Mouse (Mus musculus) layer of hippocampus, adult 11-12 months (tissue): Measurements from ENCODE around the gene Fgfrl1.
A peak's percentile ranks its signal among the peaks of the same experiment; 100 is the strongest.

Experiments used
- DNase-seq: peaks from one replicate; pipeline ENCODE4 v3.0.0; 2022; ENCODE audit warnings: low spot score

The Fgfrl1 gene

DNA sequence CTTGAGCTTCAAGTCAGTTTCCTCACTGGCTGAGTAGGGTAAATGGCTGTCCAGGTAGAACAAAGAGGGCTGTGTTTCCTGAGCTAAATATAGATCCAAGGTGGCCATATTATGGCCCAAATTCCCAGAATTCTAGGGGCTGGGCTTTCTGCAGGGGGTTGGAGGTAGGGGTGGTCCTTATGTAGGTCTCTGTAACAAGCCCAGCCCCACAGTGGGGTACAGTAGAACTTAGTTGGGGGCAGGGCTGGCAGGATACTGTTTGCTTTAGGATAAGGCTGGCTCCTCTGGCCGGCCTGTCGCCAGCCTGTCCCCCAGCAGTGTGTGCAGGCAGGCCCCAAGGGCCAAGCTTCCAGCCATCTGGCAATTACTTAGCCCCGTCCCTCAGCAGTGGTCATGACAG lies 8.2 kb downstream of the Fgfrl1 start:
- DNase-seq: no peak

GRCm38 (mm10) chr5:108701341-108702021 lies 9.3 kb downstream of the Fgfrl1 start:
- DNase-seq: no peak

DNA sequence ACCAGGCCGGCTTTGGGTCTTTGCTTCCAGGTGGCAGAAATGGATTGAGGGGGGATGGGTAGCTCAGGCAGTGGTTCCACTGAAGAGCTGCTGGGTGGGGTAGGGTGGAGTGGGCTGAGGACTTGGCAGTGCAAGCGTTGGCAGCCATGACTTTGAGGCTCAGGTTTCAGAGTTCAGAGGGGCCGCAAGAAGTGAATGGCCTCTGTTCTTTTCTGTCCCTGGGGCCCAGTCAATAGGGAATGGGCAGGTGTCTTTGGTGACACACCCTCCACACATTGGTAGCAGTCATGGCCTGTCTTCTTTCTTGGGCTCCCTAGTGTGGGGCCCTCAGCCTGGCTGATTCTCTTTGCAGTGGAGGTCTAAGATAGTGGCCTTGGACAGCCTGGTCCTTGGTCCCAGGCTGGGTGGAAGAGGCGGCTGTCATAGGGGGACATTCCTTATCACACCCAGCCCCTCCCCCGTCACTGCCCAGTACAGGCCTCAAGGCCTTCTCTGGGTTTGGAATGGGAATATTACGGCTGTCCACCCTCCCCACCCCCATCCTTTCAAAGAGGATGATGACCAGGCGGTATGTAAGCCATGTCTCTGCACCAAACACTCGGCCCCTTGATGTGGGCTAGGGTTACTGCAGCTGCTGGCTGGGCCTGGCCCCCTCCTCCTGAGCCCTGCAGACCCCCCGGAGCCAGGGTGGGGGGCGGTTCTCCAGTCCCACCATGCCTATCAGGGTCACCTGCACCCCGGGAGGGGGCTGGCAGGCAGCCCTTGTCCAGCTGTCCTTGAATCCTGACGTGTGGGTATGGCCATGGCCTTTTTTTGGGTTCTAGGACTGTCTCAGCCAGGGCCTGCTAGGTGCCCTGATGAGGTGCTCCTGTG lies 11.8 kb downstream of the Fgfrl1 start:
- no peak for DNase-seq

DNA sequence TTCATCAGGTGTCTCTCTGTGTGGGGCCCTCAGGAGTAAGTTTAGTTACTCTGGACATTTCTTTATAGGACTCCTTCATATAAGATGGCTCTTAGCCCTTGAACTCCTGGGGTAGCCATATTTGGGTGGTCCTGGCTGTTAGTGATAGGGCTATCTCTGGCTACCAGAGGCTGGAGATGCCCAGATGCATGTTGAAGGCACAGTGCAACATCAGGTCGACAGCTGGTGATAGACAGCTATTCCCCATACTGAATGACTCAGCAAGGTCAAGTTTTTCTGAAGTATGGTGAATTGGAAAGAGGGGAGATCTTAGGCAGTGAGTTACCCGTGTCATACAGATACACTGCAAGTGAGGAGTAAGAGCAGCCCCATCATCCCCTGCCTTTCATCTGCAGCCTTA lies 15.6 kb downstream of the Fgfrl1 start:
- DNase-seq: no peak

- no peak for DNase-seq
These were observed 16.2 kb downstream of the Fgfrl1 start for GRCm38 (mm10) chr5:108708419-108708818.

DNA sequence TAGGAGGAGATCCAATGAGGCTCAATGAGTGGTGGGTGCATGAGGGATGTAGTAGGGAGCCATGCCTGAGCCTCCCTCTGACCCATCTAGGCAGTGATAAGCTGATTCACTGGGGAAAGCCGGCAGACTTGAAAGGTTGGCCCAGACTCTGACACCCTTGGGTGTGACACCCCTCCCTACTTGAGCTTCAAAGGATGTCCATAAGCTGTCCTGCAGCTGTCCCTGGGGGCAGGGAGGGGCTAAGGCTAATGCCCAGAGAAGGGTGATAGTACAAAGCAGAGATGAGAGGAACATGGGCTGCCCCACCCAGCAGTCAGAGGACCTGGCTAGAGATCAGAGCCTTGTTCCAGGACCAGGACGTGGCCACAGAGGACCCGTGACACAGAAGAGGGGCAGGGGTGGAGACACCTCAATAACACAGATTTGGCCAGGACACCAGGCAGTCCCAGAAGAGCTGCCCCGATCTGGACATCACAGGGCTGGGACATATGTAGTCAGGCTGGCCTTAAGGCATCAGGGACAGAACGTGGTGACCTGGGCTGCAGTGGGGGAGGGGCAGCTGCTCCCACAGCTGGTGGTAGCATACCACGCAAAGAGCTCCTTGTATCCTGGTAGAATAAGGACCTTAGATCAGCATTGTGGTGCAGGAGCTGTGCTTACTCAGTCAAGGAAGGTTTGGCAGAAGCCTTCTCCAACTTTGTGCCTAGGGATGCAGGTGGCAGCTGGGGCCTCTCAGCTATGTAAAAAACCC lies 17.0 kb downstream of the Fgfrl1 start:
- no peak for DNase-seq

DNA sequence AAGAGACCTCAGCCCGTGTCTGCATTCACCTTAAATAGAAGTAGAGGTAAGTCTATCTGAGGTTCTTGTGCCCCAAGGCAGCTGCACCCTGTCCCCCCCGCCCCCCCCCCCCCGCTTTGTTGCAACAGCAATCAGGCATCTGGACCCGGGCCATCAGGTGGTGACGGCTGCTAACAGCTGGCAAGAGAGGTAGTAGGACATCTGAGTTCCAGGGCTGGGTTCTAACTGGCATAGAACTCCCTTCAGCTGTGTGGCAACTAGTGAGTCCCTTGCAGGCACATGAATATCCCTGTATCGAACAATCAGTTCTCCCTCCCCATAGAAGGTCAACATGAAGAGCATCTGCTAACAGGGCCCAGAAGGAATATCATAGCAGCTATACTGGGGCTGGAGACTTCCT lies 19.8 kb downstream of the Fgfrl1 start:
- DNase-seq: no peak

GRCm38 (mm10) chr5:108713096-108713495 lies 20.9 kb downstream of the Fgfrl1 start:
- DNase-seq: no peak

- DNase-seq: no peak
These were observed 21.5 kb downstream of the Fgfrl1 start for GRCm38 (mm10) chr5:108713691-108714090.

DNA sequence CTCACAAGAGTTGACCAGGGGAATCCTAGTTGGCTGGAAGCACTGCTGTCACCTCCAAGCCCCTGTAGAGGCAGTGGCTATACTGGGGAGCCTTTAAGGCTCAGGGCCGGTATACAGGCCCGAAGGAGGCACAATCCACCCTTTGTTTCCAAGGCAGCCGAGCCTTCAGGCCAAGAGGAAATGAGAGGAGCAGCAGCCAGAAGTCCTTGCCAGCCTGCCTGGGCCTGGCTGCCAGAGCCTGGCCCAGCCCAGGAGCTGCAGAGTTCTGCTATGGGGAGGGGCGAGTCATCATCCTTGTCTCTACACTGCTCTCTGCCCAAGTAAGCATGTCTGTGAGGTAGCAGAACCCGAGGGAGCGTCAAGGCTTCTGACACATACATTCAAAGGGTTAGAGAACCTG lies 22.0 kb downstream of the Fgfrl1 start:
- DNase-seq: peak; percentile 52

DNA sequence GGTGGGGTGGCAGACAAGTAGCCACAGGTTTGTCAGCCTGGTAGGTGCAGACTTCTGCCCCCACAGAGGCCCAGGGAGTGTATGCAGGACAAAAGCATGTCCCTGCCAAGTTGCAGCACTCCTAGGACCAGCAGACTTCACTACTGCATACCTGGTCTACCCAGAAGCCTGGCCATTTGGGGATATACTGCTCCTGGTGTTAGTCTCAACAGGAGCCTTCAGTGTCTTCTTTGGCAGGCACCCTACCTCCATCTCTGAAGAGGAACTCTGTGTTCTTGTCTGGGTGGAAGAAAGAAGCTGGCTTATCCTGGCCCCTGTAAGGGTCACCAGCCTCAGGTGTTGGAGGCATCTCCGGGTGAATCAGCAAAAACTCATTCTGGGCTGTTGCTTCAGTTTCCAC lies 23.8 kb downstream of the Fgfrl1 start:
- no peak for DNase-seq

DNA sequence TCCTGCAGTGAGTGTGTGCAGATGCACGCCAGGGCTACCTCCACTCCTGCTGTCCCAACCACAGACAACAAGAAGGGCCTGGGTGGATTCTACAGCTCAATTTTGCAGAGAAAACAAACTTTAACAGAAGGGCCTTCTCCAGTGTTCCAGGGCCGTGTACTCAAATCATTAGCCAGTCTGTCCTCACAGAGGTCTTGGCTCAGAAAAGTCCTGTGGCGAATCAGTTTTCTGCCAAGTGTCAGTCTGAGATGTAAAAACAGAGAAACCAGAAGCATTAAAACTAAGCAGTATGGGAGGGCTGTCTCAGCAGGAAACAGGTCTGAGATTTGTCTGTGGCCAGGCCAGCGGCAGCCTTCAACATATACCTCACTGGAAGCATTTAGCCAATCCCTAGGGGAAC lies 25.9 kb downstream of the Fgfrl1 start:
- DNase-seq: no peak

- no peak for DNase-seq
These were observed 27.6 kb downstream of the Fgfrl1 start for GRCm38 (mm10) chr5:108719761-108720160.

- no peak for DNase-seq
These were observed 31.8 kb downstream of the Fgfrl1 start for GRCm38 (mm10) chr5:108724006-108724405.

- peak; percentile 88 for DNase-seq
These were observed 34.5 kb downstream of the Fgfrl1 start for GRCm38 (mm10) chr5:108726557-108727248.

DNA sequence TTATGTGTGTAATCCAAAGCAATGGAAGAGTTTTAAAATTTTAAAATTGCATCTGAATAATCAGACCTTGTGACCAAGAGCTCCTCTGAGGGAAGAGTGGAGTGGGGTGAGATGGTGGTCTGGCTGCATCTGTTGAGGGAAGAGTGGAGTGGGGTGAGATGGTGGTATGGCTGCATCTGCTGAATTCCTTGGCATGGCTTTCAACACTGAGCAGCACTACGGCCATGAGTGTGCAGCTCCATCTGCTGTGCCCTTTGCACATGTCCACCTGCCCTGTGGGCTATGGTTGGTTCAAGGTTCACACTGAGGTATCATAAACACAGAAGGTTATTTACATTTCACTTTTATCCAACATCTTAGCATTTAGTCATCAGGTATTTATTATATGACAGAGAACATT lies 35.2 kb downstream of the Fgfrl1 start:
- DNase-seq: no peak

DNA sequence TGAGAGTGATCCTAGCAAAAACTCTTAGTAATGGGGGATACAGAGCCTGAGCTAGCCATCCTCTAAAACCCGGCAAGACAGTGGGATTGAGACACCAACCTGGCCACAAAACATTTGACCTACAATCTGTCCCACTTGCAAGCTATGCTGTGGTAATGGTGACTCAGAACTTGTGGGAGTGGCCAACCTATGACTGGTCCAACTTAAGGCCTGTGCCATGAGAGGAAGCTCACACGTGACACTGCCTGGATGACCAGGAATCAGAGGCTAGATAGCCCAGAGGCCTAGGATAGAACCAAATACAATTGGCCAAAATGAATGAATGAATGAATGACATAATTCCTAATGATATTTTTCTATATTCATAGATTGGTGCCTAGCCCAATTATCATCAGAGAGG lies 49.7 kb downstream of the Fgfrl1 start:
- no peak for DNase-seq

GRCm38 (mm10) chr5:108742596-108742995 lies 50.4 kb downstream of the Fgfrl1 start:
- DNase-seq: no peak

DNA sequence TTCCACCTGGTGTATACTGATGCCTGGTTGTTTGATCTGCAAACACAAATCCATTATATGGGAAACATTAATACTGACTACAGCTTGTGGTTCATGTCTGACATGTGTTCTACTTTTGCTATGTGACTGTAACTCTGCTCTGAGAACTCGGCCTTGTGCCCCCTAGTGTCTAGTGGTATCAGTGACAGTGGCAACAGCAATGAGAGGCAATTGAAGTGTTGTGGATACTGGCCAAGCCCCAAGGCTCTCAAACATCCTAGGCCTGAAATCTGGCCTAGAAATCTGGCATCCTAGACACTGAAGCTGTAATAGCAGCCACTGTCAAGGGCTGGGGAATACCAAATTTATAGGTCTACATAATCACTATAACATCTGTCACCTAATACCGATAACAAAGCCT lies 51.7 kb downstream of the Fgfrl1 start:
- DNase-seq: no peak

- DNase-seq: no peak
These were observed 52.4 kb downstream of the Fgfrl1 start for GRCm38 (mm10) chr5:108744629-108745028.

GRCm38 (mm10) chr5:108750328-108751210 lies 58.4 kb downstream of the Fgfrl1 start:
- DNase-seq: no peak
